Mouse (Mus musculus): Measurements from ENCODE around the gene Dmd. TPM values are rescaled to one million over a fixed set of nuclear protein-coding genes. Genes with fewer than 3 reads are reported as not detected.

Gene Dmd
- total and polyA plus RNA-seq, 3 experiments, result 20.8 to 79.1 (median 68.9) TPM

DNA sequence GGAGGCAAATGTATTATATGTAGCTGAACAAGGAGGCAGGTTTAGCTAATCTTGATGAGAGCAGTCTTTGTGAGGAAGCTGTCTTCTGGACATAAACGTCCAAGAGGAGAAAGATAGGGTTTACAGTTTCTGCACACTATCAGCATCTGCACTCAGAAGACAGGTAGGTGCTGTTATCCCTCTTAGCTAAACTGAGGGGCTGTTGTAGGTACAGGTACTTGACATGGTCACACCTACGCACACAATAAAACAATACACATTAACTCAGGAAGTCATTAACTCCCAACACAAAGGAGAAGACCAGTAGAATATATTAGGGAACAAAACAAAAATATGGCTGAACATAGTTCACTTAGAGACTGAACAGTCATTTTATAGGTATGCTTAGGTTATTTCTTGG, 1217.2 kb downstream of the Dmd start:
- Histone ChIP-seq H3K79me2 (replicated peaks; ENCODE audit: control insufficient read depth, insufficient read depth, low read length) (no peaks in the 10 kb centered on the region), H3K36me3 (ENCODE audit: control insufficient read depth, insufficient read depth, low read length) (no peaks in the 10 kb centered on the region), H3K27ac (no peak overlapping the region), H3K4me1 (ENCODE audit: control insufficient read depth, insufficient read depth, low read length) (no peaks in the 10 kb centered on the region), H3K9ac (ENCODE audit: low read depth, low read length) (no peak overlapping the region), H3K4me3 (no peak overlapping the region), H3K27me3 (ENCODE audit: control insufficient read depth, insufficient read depth, low read length) (no peaks in the 10 kb centered on the region)
- no peak for DNase-seq
- WGBS, result 71% methylated on average over 2 of the region's 2 CpGs
- TF ChIP-seq EP300 (IDR thresholded peaks at IDR 0.05; ENCODE audit: insufficient read depth, low read depth, low read length) (no peak), CTCF (IDR thresholded peaks at IDR 0.05) (no peak), POLR2A (IDR thresholded peaks at IDR 0.05; ENCODE audit: insufficient read depth, low read depth, low read length) (no peak)
- intact Hi-C loops (cut with DNase I), result no loop called here

DNA sequence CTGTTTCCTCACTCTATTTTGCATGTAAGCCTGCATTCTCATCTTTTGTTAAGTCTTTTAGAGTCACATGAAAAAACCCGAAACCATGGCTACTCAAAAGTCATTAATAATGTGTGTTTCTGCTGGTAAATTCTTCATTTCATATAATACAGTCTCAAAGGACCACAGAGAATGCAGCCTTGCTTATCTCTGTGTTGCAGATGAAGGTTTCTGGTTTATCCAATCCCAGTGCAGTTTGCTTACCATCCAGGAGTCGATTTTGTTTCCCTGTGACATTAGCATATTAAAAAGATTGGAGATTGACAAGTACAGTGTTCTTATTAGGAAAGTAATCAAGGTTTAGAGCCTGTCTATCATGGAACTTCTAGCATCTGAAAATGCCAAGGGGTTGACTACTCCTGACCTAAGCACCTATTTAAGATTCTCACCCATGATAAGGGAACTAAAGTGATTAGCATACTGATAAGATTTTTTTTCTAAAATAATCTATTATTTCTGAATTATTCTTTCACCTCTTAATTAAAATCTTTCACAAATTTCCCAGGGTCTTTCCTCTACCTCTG, 1292.7 kb downstream of the Dmd start:
- no peak for TF ChIP-seq POLR2A (IDR thresholded peaks at IDR 0.05; ENCODE audit: insufficient read depth, low read depth, low read length)
- TF ChIP-seq EP300 (IDR thresholded peaks at IDR 0.05; ENCODE audit: insufficient read depth, low read depth, low read length), result no peak
- no peak for TF ChIP-seq CTCF (IDR thresholded peaks at IDR 0.05)
- Histone ChIP-seq H3K9ac (ENCODE audit: low read depth, low read length) (no peak overlapping the region), H3K4me1 (ENCODE audit: control insufficient read depth, insufficient read depth, low read length) (no peaks in the 10 kb centered on the region), H3K79me2 (replicated peaks; ENCODE audit: control insufficient read depth, insufficient read depth, low read length) (no peaks in the 10 kb centered on the region), H3K27me3 (ENCODE audit: control insufficient read depth, insufficient read depth, low read length) (no peaks in the 10 kb centered on the region), H3K27ac (no peak overlapping the region), H3K4me3 (no peak overlapping the region), H3K36me3 (ENCODE audit: control insufficient read depth, insufficient read depth, low read length) (no peaks in the 10 kb centered on the region)
- no peak for DNase-seq
- 47% methylated on average over 2 of the region's 2 CpGs for WGBS
- intact Hi-C loops (cut with DNase I), result no loop called here

DNA sequence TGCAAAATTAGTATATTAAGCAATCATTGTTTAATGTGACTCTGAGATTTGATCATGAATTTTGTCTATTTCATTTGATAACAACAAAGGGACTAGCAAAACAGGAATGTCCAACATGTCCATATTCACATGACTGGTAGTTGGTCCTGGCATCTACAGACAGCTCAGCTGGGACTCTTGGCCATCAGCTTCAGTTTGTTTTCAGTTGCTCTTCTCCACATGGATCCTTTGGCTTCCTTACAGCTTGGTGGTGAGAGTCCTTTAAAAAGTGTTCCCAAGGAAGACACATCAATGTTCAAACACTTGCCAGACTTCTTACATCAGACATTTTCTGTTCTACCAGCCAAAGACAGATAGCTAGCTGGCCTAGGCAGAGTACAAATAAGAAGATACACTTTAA, 1381.9 kb downstream of the Dmd start:
- intact Hi-C loops (cut with DNase I), result no loop called here
- no peak overlapping the region for H3K4me3 ChIP-seq
- H3K27me3 ChIP-seq (ENCODE audit: control insufficient read depth, insufficient read depth, low read length), result no peaks in the 10 kb centered on the region
- no peak overlapping the region for H3K9ac ChIP-seq (ENCODE audit: low read depth, low read length)
- H3K36me3 ChIP-seq (ENCODE audit: control insufficient read depth, insufficient read depth, low read length), result no peaks in the 10 kb centered on the region
- no peaks in the 10 kb centered on the region for H3K4me1 ChIP-seq (ENCODE audit: control insufficient read depth, insufficient read depth, low read length)
- no peaks in the 10 kb centered on the region for H3K79me2 ChIP-seq (replicated peaks; ENCODE audit: control insufficient read depth, insufficient read depth, low read length)
- no peak for DNase-seq
- TF ChIP-seq EP300 (IDR thresholded peaks at IDR 0.05; ENCODE audit: insufficient read depth, low read depth, low read length) (no peak), CTCF (IDR thresholded peaks at IDR 0.05) (no peak)
- H3K27ac ChIP-seq, result no peak overlapping the region

DNA sequence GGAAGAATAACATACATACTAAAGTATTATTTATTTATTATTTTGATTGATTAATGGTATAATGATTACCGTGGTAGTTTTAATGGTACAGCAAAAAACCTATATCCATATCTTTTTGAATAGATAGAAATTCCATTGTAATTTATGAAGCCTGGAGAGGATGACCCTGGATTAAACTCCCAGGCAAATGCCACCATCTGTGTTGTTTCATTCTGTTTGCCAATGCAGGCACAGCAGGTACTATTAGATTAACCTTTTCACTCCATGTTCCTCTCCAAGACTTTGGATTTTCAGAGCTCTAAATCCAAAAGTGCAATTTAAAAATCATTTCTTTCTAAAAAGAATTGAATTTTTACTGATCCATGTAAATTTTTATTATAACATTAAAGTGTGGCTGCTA, 1383.5 kb downstream of the Dmd start:
- Histone ChIP-seq H3K27me3 (ENCODE audit: control insufficient read depth, insufficient read depth, low read length) (no peaks in the 10 kb centered on the region), H3K4me3 (no peak overlapping the region), H3K27ac (no peak overlapping the region), H3K79me2 (replicated peaks; ENCODE audit: control insufficient read depth, insufficient read depth, low read length) (no peaks in the 10 kb centered on the region), H3K36me3 (ENCODE audit: control insufficient read depth, insufficient read depth, low read length) (no peaks in the 10 kb centered on the region), H3K4me1 (ENCODE audit: control insufficient read depth, insufficient read depth, low read length) (no peaks in the 10 kb centered on the region), H3K9ac (ENCODE audit: low read depth, low read length) (no peak overlapping the region)
- DNase-seq, result no peak
- TF ChIP-seq POLR2A (IDR thresholded peaks at IDR 0.05; ENCODE audit: insufficient read depth, low read depth, low read length), result no peak
- TF ChIP-seq EP300 (IDR thresholded peaks at IDR 0.05; ENCODE audit: insufficient read depth, low read depth, low read length), result no peak
- TF ChIP-seq CTCF (IDR thresholded peaks at IDR 0.05), result no peak
- 88% methylated on average over 1 of the region's 1 CpGs for WGBS
- intact Hi-C loops (cut with DNase I), result no loop called here

DNA sequence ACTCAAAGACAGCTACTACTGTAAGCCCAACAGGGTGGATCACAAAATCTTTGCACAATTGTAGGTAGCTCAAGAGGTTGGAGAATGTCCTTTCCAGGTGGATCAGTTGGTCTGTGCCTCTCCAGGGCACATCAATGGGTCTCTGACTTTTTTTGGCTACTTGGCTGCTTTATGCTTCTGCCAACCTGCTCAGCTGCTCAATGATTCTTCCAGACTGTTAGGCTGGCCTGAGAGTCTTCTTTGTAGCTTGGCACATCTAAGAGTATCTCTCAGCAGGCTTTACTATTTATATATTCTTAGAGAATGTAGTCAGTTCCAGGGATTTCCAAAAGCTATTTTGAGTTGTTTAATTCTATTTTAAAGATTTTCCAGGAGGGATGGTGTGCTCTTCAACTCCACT, 1416.3 kb downstream of the Dmd start:
- Histone ChIP-seq H3K79me2 (replicated peaks; ENCODE audit: control insufficient read depth, insufficient read depth, low read length) (no peaks in the 10 kb centered on the region), H3K4me3 (no peak overlapping the region), H3K4me1 (ENCODE audit: control insufficient read depth, insufficient read depth, low read length) (no peaks in the 10 kb centered on the region), H3K27me3 (ENCODE audit: control insufficient read depth, insufficient read depth, low read length) (no peaks in the 10 kb centered on the region), H3K36me3 (ENCODE audit: control insufficient read depth, insufficient read depth, low read length) (no peaks in the 10 kb centered on the region), H3K9ac (ENCODE audit: low read depth, low read length) (no peak overlapping the region), H3K27ac (no peak overlapping the region)
- TF ChIP-seq CTCF (IDR thresholded peaks at IDR 0.05) (no peak), EP300 (IDR thresholded peaks at IDR 0.05; ENCODE audit: insufficient read depth, low read depth, low read length) (no peak), POLR2A (IDR thresholded peaks at IDR 0.05; ENCODE audit: insufficient read depth, low read depth, low read length) (no peak)
- no peak for DNase-seq
- intact Hi-C loops (cut with DNase I), result no loop called here

DNA sequence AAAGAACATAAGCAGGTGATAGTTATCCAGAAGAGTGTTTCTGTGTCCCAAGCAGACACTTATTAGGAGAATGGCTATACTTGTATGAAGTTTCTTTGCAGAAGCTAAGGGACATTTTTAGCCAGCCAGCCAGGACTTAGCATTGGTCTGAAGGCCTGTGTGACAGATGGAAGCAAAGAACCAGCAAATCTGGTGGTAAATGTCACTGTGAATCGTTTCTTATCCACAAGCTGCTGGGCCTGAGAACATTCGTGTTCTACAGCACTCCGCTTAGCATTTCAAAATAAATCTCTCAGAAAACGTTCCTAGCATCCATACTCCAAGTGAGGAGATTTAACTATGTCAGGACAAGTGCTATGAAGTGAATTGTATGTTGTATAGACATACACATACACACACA, 1486.9 kb downstream of the Dmd start:
- DNase-seq, result no peak
- WGBS, result 65% methylated on average over 4 of the region's 4 CpGs
- Histone ChIP-seq H3K4me1 (ENCODE audit: control insufficient read depth, insufficient read depth, low read length) (no peaks in the 10 kb centered on the region), H3K9ac (ENCODE audit: low read depth, low read length) (no peak overlapping the region), H3K27me3 (ENCODE audit: control insufficient read depth, insufficient read depth, low read length) (no peaks in the 10 kb centered on the region), H3K79me2 (replicated peaks; ENCODE audit: control insufficient read depth, insufficient read depth, low read length) (no peaks in the 10 kb centered on the region), H3K36me3 (ENCODE audit: control insufficient read depth, insufficient read depth, low read length) (no peaks in the 10 kb centered on the region), H3K4me3 (no peak overlapping the region), H3K27ac (no peak overlapping the region)
- TF ChIP-seq EP300 (IDR thresholded peaks at IDR 0.05; ENCODE audit: insufficient read depth, low read depth, low read length), result no peak
- no peak for TF ChIP-seq POLR2A (IDR thresholded peaks at IDR 0.05; ENCODE audit: insufficient read depth, low read depth, low read length)
- no peak for TF ChIP-seq CTCF (IDR thresholded peaks at IDR 0.05)
- intact Hi-C loops (cut with DNase I), result no loop called here
